Mouse (Mus musculus): ENCODE results near the gene Homer2.

DNA sequence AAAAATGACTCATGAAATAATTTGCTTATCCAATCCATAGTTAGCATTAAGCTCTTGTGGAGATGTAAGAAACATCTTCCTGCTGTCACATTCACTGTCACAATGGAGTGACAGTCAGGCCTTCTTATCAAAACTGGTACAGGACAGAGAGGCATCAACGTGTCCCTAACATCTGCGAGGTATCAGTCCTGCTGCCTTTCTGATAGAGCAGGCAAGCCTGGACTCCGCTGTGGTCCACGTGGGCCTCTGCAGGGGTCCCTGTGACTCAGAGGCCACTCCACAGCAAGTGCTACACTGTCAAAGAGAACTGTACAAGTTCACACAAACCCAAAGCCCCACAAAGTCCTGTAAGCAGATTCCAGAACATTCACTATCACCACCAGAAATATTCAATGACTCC lies 101.8 kb downstream of the Homer2 start:
- TF ChIP-seq CTCF (IDR thresholded peaks at IDR 0.05; ENCODE audit: borderline replicate concordance, insufficient read depth, low read length) (no peak), POLR2A (IDR thresholded peaks at IDR 0.05; ENCODE audit: low read depth, low read length) (no peak)
